Mouse (Mus musculus) left cerebral cortex, adult 11 months (tissue): ENCODE results near the gene Msh6.
"Not testable (repeated sequence)": the region's sequence is repeated elsewhere in the genome, so short reads cannot be mapped to it uniquely, and the experiment has no call there.

Experiments used
- DNase-seq: peaks from one replicate; pipeline ENCODE4 v3.0.0; 2022; ENCODE audit warnings: low spot score

Gene Msh6

GRCm38 (mm10) chr17:87974629-87975228 is at the start of gene Msh6:
Msh6 (plus strand) TSS chr17:87975062.
- DNase-seq, result peak; percentile 71

GRCm38 (mm10) chr17:87934326-87934725 is 40.5 kb upstream of the Msh6 start:
- no peak for DNase-seq

- no peak for DNase-seq
Observed at GRCm38 (mm10) chr17:87934736-87935135, 40.1 kb upstream of the Msh6 start.

- no peak for DNase-seq
Observed at GRCm38 (mm10) chr17:87936156-87936555, 38.7 kb upstream of the Msh6 start.

- DNase-seq, result peak; percentile 59
Observed at GRCm38 (mm10) chr17:87948965-87949584, 25.8 kb upstream of the Msh6 start.

- not testable (repeated sequence) for DNase-seq
Observed at GRCm38 (mm10) chr17:87954618-87955124, 20.2 kb upstream of the Msh6 start.

- no peak for DNase-seq
Observed at GRCm38 (mm10) chr17:87957096-87957840, 17.6 kb upstream of the Msh6 start.

GRCm38 (mm10) chr17:87958283-87958682 is 16.6 kb upstream of the Msh6 start:
- no peak for DNase-seq

- not testable (repeated sequence) for DNase-seq
Observed at GRCm38 (mm10) chr17:87959406-87959805, 15.5 kb upstream of the Msh6 start.

GRCm38 (mm10) chr17:87959931-87960330 is 14.9 kb upstream of the Msh6 start:
- not testable (repeated sequence) for DNase-seq

GRCm38 (mm10) chr17:87963081-87964075 is 11.5 kb upstream of the Msh6 start:
- DNase-seq, result no peak

GRCm38 (mm10) chr17:87968483-87968926 is 6.4 kb upstream of the Msh6 start:
- DNase-seq, result not testable (repeated sequence)

- not testable (repeated sequence) for DNase-seq
Observed at GRCm38 (mm10) chr17:87971696-87972591, 2.9 kb upstream of the Msh6 start.

- no peak for DNase-seq
Observed at GRCm38 (mm10) chr17:87972856-87973255, 2.0 kb upstream of the Msh6 start.

- no peak for DNase-seq
Observed at GRCm38 (mm10) chr17:87973261-87974167, 1.3 kb upstream of the Msh6 start.

- DNase-seq, result peak; percentile 15
Observed at GRCm38 (mm10) chr17:87975229-87975853, 479 bp downstream of the Msh6 start.

- no peak for DNase-seq
Observed at GRCm38 (mm10) chr17:87976154-87976806, 1.4 kb downstream of the Msh6 start.

GRCm38 (mm10) chr17:87976927-87977326 is 2.1 kb downstream of the Msh6 start:
- DNase-seq, result not testable (repeated sequence)
